Mouse (Mus musculus): Measurements from ENCODE around the gene Mesp2.
"Not testable (repeated sequence)": the region's sequence is repeated elsewhere in the genome, so short reads cannot be mapped to it uniquely, and the experiment has no call there.

Mesp2 gene

DNA sequence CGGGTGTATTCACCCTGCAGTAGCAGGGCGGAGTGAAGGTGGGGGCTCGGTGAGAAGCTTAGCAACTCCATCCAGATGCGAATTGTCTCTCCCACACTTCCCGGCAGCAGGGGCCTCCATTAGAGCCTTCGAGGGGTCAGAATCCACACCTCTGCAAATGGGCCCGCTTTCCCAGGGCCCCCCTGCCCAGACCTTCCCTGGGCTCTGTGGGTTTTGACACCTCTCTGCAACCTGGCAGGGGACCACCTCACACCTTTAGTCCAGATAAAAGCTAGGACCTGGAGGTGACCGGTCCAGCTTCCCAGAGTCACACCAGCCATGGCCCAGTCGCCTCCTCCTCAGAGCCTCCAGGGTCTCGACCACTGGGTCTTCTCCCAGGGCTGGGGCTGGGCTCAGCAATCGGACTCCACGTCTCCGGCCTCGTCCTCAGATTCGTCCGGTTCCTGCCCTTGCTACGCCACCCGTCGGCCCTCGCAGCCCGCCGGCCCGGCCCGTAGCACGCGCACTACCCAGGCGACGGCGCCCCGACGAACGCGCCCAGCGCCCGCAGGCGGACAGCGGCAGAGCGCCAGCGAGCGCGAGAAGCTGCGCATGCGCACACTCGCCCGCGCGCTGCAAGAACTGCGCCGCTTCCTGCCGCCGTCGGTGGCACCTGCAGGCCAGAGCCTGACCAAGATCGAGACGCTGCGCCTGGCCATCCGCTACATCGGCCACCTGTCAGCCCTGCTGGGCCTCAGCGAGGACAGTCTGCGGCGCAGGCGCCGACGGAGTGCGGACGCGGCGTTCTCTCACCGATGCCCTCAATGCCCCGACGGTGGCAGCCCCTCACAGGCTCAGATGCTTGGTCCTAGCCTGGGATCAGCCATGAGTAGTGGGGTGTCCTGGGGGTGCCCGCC is at the start of gene Mesp2:
Gene Mesp2, plus strand, starts transcription at position 117 of the 896 bp plus-strand sequence.
- DNase-seq (ENCODE audit: low read depth, low spot score) = peak; percentile 43

DNA sequence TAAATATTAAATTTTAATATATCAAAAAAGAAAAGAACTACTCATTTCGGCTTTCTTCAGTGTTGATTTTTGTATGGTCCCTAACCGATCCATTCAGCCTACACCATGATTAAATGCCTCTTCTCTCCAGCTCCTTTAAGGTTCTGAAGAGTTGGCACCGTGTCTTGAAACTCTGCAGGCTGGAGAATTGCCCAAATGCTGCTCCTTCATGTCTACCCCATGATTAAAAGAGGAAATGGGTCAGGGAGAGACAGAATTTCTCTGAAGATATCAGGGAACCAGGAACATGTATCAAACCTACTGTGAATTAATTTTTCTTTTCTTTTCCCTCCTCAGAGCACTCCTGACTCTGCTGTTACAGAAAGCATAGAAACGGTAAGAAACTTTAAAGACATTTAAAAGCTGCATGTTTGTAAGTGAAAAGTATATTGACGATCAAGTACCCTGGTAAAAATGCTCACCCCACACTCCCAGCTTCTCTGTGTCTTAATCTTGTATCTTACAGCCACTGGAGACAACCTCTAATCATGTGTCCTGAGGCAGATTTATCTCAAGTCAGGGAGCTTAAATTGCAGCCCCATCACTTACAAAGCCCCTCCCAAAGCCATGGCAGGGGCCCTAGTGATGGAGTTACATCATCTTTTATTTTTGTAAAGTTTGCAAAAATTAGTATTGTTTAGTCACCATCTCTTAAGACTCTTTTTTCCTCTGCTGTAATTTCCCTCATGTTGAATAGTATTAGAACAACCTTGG is 49.2 kb upstream of the Mesp2 start:
- DNase-seq (ENCODE audit: low read depth, low spot score) = no peak

DNA sequence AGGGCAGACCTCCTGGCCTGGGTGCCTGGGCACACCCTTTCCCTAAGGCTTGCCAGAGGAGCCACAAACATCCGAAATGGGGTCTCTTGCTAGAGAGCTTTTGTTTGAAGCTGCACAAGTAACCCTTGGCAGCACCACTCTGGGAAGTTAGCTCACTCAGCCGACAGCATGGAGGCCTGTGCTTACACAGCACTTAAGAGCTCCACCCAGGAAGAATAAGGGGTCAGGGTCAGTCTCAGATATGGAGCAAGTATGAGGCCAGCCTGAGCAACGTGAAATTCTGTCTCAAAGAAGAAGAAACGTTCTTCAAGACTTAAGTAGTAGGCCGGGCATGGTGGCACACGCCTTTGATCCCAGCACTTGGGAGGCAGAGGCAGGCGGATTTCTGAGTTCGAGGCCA is 48.4 kb upstream of the Mesp2 start:
- no peak for DNase-seq (ENCODE audit: low read depth, low spot score)

DNA sequence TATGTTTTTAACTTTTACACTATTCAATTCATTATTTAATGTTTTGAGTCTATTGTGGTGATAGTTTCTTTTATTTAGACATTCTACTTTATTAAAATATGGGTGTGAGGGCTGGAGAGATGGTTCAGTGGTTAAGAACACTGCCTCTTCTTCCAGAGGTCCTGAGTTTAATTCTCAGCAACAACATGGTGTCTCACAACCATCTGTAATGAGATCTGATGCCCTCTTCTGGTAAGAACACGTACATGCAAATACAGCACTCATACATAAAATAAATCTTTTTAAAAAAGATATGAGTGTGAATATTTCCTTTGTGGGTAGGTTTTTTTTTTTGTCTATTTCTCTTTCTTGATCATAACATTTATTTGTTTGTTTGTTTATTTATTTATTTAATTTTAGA is 44.5 kb upstream of the Mesp2 start:
- no peak for DNase-seq (ENCODE audit: low read depth, low spot score)

DNA sequence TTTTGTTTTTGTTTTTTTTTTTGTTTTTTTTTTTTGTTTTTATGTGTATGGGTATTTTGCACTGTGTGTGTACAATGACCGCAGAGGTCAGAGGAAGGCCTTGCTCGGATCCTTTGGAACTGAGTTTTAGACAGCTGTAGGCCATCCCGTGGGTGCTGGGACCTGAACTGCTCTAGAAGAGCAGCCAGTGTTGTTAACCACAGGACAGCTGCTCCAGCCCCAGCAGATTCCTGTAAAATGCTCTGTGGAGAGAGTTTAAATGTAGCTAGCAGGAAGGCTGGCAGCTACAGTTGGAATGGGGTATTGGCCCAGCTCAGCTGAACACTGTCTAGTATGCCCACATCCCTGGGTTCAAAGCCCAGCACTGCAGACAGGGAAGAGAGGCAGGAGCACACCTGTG is 40.9 kb upstream of the Mesp2 start:
- DNase-seq (ENCODE audit: low read depth, low spot score) = no peak

DNA sequence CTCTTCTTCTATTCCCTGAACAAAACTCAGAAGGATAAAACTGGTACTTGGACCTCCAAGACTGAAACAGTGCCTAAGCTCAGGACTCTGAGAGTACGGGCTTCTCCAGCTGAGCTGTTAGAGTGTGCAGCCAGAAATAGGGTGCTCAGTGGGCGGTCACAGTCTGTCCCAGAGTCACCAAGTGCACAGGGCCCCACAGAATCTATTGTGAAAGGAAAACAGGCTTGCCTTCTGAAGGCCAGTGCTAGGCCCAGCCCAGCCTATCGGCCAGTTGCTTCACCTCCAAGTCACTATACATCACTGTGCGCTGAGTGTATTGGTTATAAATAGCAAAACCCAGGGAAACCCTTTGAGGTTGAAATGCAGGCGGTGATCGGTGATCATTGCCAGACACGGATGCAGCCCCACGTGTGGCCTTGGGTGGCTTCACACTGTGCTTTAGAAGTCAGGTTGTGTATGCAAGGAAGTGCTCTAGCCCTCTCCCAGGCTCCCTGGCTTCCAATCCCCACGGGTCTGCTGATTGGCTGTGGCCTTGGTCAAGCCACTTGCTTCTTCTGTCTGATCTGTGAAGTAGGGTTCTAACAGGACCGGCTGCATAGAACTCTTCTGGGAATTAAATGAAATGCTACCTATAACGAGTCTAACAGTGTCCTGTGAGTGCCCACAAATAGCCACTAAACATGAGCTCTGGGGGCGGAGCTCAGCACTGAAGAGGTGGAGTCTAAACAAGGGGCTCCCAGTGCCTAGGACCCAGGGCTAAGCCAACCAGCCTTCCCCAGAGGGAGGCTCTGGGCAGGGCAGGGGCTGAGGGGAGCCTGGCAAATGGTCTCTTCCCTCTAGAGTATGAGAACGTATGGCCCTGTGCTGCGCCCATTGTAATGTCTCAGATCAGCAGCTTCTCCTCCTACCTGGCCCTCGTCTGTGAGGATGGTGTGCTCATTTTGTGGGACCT is 38.7 kb upstream of the Mesp2 start:
- DNase-seq (ENCODE audit: low read depth, low spot score) = no peak

DNA sequence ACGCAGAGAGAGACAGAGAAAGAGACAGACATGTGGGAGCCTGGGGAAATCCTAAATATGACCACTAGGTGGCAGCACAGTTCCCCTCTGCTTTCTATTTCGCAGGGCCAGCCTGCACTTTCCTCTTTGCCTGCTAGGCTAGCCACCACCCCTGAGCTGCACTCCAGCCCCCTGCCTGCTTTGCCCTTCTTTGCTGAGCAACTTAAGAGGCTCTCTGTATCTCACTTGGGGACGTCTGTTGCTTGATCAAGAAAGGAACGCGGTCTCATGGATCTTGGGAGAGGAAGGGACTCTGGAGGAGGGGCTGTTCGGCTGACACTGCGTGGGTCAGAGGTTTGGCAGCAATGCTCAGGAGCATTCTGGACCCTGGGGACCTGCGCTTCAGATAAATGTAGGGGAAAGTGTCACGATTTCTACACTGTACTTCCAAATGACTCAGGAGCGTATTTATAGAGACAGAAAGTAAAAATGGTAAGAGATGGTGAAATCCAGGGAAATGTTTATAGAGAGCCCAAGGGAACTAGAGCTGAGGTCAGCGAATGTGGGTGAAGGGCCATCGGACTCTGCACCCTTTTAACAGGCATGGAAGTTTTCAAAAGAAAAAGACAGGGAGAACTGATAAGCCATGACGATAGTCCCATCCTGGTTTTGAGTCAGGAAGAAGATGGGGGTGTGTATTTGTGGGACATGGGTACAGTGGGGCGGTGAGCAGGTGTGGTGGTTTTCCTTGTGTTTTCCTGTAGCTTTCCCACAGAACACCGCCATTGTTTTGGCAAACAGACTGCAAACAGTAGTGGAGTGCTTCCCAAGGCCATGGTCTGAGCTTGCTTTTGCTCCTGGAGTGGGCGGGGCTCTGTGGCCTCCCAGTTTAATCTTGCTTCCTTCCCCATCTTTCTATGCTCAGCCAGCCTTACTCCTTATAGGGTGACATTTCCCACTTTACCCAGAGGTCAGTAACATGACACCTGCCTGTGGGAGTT is 29.6 kb upstream of the Mesp2 start:
- DNase-seq (ENCODE audit: low read depth, low spot score) = no peak

DNA sequence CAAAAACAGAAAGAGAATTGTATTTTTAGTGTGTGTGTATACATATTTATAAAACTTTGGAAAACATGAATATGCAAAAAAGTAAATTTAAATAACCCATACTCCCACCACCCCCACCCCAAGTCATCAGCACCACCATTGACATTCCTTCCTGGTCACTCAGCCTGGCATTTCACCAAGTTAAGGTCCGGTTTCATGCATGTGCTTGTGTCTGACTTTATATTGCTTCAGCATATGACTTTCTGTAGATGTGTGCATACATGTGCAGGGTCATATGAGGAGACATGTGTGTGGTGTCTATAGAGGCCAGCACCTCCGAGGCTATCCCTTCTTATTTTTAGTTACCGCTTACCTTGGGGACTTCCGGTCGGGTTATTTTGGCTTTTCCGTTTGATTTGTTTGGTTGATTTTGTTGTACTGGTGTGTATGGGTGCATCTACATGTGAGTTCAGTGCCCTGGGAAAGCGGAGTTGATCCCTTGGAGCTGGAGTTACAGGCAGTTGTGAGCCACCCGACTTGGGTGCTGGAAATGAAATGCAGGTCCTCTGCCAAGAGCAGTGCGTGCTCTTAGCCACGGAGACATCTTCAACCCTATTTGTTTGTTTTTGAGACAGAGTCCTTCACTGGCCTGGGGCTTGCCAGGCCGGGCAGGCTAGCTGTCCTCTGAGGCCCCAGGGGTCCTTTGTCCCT is 28.6 kb upstream of the Mesp2 start:
- DNase-seq (ENCODE audit: low read depth, low spot score) = no peak

DNA sequence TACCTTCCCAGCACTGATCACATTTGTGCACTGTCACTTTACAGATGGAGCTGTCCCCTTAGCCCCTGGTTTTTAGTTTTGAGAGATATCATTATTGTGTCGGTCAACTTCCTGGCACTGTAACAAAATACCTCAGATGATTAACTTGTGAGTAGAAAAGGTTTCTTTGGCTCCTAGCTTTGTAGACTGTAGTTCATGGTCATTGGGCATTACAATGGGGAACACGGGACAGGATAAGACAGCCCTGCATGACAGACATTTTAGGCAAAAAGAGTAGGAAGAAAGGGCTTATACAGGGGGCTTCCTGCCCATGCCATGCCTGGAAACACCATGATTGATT is 28.0 kb upstream of the Mesp2 start:
- DNase-seq (ENCODE audit: low read depth, low spot score) = no peak

DNA sequence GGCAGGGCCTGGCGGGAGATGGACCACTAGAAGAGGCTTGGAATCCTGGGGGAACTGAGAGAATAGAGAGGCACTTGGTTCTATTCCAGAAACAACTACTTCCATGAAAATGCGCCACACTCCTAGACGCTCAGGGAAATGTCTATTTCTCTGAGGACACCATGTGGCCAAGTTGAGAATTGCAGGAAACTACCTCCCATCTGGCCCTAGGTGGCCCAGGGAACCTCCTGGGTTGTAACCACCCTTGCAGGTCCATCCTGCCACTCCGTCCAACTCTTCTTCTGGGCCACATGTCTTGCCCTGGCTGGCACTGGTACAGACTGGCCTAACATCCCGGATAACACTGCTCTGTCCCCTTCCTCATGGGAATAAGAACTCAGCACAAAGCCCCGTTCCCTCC is 24.2 kb upstream of the Mesp2 start:
- no peak for DNase-seq (ENCODE audit: low read depth, low spot score)

DNA sequence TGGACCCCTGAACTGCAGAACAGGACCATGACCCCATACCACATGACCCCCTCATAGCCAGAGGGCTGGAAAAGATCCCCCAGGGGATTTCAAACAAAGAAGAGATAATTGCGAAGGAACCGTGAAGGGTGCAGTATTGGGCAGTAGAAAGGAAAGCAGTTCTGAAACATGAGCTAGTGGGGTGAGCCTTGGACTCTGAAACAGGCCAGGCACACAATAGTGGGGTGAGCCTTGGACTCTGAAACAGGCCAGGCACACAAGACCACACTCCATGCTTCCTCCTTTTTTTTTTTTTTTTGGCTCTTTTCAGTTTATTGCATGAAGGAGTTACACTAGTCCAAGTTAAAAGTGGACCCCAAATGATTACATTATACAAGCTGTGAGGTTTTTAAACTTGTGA is 20.7 kb upstream of the Mesp2 start:
- DNase-seq (ENCODE audit: low read depth, low spot score) = not testable (repeated sequence)

DNA sequence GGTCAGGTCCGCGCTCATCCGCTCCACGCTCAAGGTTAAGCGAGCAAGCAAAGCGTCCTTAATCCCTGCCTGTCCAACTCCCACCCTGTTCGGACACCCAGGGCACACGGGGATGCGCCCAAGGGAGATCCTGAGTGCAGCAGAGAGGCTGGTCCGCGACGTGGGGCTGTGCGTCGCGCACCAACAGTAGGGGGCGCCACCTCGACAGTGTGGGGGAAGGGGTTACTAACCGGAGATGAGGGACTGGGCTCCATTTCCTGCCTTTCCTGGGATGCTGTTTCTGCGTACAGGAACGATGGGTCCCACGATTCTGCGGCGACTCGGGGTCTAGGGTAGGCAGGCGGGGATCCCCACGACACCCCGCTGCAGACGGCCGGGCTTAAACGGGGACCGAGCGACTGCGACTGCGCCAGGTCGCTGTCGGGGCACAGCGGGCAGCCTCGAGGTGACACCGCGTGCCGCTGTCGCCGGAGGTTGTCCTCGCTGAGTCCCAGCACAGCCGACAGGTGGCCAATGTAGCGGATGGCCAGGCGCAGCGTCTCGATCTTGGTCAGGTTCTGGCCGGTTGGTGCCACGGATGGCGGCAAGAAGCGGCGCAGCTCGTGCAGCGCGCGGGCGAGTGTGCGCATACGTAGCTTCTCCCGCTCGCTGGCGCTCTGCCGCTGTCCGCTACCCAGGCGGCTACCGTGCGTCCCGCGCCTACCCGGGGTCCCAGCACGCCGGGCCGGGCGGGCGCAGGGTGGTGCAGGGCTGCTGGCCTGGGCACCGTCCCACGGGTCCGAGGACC is 17.7 kb upstream of the Mesp2 start:
- no peak for DNase-seq (ENCODE audit: low read depth, low spot score)

DNA sequence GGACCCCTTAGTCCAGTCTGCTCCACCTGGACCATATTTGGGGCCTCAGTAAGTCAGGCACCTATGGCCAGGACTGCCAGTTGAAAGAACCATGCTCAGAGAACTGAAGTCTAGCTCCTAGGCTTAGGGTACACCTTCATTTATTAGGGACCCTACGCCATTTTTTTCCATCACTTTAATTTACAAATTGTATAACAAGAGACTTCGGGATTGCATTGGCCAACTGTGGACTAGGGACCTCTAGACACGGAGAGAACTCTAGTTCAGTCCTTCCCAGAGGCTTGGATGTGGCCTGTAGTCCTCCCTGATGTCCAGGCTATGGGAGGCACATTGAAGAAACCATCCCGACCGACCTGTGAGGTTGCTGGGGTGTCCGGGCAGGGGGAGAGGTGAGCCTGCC is 16.8 kb upstream of the Mesp2 start, which contains the start of gene Mesp1:
Gene Mesp1, minus strand, starts transcription at position 101 of the 400 bp plus-strand sequence.
- no peak for DNase-seq (ENCODE audit: low read depth, low spot score)

DNA sequence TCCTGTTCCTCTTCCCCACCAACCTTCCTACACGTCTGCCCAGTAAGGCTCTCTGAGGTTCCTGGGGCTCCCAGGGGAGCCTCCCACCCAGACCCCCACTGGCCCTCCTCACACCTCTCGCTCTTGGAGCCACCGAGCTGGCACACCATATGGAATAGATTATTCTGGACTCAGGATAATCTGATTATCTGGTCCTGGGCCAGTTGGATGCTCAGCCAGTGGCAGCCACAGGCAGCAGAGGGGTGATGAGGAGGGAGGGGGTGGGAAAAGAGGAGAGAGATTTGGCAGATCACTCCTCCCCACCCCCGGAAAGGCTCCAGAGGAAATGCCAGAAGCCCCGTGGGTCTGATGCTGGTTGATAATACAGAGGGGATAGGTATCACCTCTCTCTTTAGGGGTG is 11.9 kb upstream of the Mesp2 start:
- no peak for DNase-seq (ENCODE audit: low read depth, low spot score)

DNA sequence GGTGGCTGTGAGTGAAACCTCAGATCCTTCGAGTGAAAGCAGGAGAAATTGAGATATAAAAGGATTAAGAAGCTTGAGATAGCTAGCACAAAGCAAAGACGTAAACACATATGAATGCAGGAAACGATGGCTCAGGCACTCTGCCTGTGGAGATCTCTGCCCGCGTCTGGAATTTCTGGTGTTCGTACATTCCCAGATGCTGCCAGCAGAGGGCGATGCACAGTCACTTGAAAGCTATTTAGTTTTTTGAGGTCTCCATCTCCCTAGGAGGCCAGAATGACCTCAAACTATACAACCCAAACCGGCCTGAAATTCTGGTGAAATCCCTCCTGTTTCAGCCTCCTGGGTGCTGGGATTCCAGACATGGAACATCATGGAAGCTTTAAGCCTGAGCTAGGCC is 11.5 kb upstream of the Mesp2 start:
- no peak for DNase-seq (ENCODE audit: low read depth, low spot score)

DNA sequence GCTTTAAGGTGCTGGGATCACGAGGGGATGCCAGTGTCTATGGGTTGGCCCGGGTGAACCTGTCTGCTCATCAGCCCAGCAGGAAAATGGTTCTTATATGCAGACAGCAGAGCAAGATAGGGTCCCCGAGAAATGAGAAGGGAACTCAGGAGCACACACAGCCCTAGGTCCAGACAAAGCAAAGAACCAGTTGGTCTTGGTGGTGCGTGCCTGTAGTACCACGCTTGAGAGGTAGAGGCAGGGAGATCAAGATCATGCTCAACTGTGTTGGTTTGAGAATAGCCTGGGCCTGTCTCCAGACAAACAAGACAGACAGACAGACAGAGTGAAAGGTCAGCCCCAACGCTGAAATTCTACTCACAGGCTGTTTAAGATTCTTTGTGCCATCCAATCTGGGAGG is 11.0 kb upstream of the Mesp2 start:
- no peak for DNase-seq (ENCODE audit: low read depth, low spot score)

DNA sequence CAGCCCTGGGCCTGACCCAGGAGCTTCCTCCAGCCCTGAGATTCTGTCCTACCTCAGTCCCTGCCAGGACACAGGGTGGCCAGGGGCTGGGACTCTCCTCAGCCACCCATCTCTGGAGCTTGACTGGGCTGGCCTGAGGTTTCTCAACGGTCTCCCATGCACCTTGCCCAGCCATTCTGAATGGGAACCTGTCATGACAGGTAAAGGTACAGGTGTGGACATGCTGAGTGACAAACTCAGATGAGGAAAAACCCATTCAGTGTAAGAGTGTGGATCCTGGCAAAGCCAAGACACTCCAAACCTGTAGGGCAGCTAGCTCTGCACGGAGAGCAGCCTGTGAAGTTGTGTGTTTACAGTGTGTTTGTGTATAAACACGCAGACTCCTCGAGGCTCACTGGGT is 10.2 kb upstream of the Mesp2 start:
- no peak for DNase-seq (ENCODE audit: low read depth, low spot score)

DNA sequence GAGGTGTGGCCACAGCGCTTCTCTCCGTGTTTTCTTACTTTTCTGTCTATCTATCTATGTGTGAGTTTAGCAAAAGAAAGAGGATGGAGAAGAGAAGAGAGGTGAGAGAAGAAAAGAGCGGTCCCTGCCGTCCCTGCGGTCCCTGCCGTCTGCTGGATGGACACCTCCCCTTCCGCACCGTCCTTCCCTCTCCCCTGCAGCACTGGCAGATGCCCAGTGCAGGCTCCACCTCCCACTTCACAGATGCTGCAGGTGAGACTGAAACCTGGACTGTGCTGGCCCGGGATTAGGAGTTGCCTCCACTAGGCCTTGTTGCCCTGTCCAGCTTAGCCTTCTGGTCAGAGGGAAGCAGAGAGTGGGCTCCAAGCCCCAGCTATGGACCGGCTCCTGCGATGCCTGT is 9.1 kb upstream of the Mesp2 start:
- DNase-seq (ENCODE audit: low read depth, low spot score) = no peak

DNA sequence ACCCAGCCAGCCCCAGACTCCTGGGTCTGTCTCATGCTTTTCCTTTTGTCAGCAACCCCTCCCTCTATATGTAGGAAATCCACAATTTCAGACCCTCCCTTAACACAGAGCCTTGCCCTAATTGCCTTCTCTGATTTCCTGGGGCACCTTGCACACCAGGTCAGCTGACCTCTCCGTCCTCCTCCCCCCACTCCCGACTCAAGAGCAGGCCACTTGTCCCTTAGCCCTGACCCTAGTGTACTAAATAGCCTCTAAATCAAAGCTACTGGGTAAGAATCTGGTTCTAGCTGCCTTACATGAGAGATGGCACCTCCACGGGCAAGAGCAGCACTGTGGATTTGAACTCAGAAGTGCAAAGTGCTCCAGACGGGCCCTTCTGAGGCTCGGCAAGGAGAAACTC is 8.5 kb upstream of the Mesp2 start:
- no peak for DNase-seq (ENCODE audit: low read depth, low spot score)
